Mouse (Mus musculus): Measurements from ENCODE around the gene Zfyve1.

GRCm38 (mm10) chr12:83633807-83634206, 36.8 kb upstream of the Zfyve1 start:
- TF ChIP-seq TAL1 (IDR thresholded peaks at IDR 0.05; ENCODE audit: low read length), result no peak
- TF ChIP-seq POLR2A (IDR thresholded peaks at IDR 0.05; ENCODE audit: control insufficient read depth in 1 of 2, insufficient read depth in 1 of 2, low read depth in 1 of 2, low read length in 2 of 2, poor library complexity in 1 of 2), result no peak
- TF ChIP-seq MAX (IDR thresholded peaks at IDR 0.05; ENCODE audit: low read length), result no peak
- no peak for TF ChIP-seq BHLHE40 (IDR thresholded peaks at IDR 0.05; ENCODE audit: borderline replicate concordance, low read depth, low read length)
- TF ChIP-seq EP300 (IDR thresholded peaks at IDR 0.05; ENCODE audit: low read depth in 1 of 2, low read length in 2 of 2), result no peak
- no peak for TF ChIP-seq UBTF (IDR thresholded peaks at IDR 0.05; ENCODE audit: borderline replicate concordance, insufficient read depth, low read depth, low read length)
- no peak for TF ChIP-seq KAT2A (conservative IDR thresholded peaks at IDR 0.05; ENCODE audit: low read depth, low read length)
